Mouse (Mus musculus) cerebellum, postnatal 10 days (tissue): ENCODE measurements around the gene Hoxc12.

Experiments
- DNase-seq, 2 experiments: peaks; one replicate each; pipeline ENCODE4 v3.0.0; 2021; ENCODE audit warnings: mixed read lengths in 2 of 2

Hoxc12 gene

GRCm38 (mm10) chr15:102983716-102984115 is 47.2 kb downstream of the Hoxc12 start:
- no peak for DNase-seq

GRCm38 (mm10) chr15:102984521-102984920 is 48.0 kb downstream of the Hoxc12 start:
- DNase-seq: no peak

GRCm38 (mm10) chr15:102984925-102985324 is 48.4 kb downstream of the Hoxc12 start:
- DNase-seq: no peak

- peak; percentile 97 to 99 for DNase-seq
Observed at GRCm38 (mm10) chr15:102987124-102987833, 50.7 kb downstream of the Hoxc12 start.

- DNase-seq: no peak
Observed at GRCm38 (mm10) chr15:102988078-102988477, 51.5 kb downstream of the Hoxc12 start.
